Mouse (Mus musculus) hindbrain, postnatal 0 days (tissue): ENCODE measurements at regions not wholly inside any gene's neighbourhood (a gene's known extent, or its start where the extent isn't known, plus 50 kb on each side); places are given as distances from the start of the nearest gene placed in this dataset.
A peak's percentile ranks its signal among the peaks of the same experiment; 100 is the strongest.

ENCODE experiments used
- ATAC-seq: fragments of 200-750 bp; cut with Nextera tagmentation; 2 replicates; pipeline ENCODE4 v1.8.0; 2017; ENCODE audit warnings: mild to moderate bottlenecking, moderate TSS enrichment, moderate library complexity
- DNase-seq: peaks from one replicate; pipeline ENCODE4 v3.0.0-alpha.2; 2015; ENCODE audit warnings: low spot score
- H3K27ac ChIP-seq: fragments of 300-500 bp; sonication (generic); 2 replicates; pipeline ENCODE4 v1.5.1; 2014; ENCODE audit warnings: mild to moderate bottlenecking
- H3K27me3 ChIP-seq: fragments of 300-500 bp; sonication (generic); 2 replicates; pipeline ENCODE4 v1.6.1; 2014; ENCODE audit warnings: low read length, mixed read lengths; ENCODE audit not compliant: insufficient read depth
- H3K36me3 ChIP-seq: fragments of 300-500 bp; sonication (generic); 2 replicates; pipeline ENCODE4 v1.6.1; 2014; ENCODE audit warnings: low read length, mixed read lengths; ENCODE audit not compliant: insufficient read depth
- H3K4me1 ChIP-seq: fragments of 300-500 bp; sonication (generic); 2 replicates; pipeline ENCODE4 v1.6.1; 2014; ENCODE audit warnings: antibody characterized with exemption, low read length, mixed read lengths; ENCODE audit not compliant: insufficient read depth
- H3K4me2 ChIP-seq: fragments of 300-500 bp; sonication (generic); 2 replicates; pipeline ENCODE4 v1.6.1; 2014; ENCODE audit warnings: low read depth, mild to moderate bottlenecking, low read length, moderate library complexity, mixed read lengths
- H3K4me3 ChIP-seq: fragments of 300-500 bp; sonication (generic); 2 replicates; pipeline ENCODE4 v1.5.1; 2014; ENCODE audit warnings: low read length
- H3K9ac ChIP-seq: fragments of 300-500 bp; sonication (generic); replicated peaks from 2 replicates; pipeline ENCODE4 v1.6.1; 2014; ENCODE audit warnings: mild to moderate bottlenecking, low read length, moderate library complexity, mixed read lengths
- H3K9me3 ChIP-seq: fragments of 300-500 bp; sonication (generic); 2 replicates; pipeline ENCODE4 v1.6.1; 2016; ENCODE audit warnings: low read length, mixed read lengths
- CTCF ChIP-seq: IDR thresholded peaks from 2 replicates; pipeline ENCODE4 v1.5.1; 2016; ENCODE audit warnings: antibody characterized with exemption, control low read depth, low read depth
- WGBS: fragments of 180-500 bp; shearing (Covaris S2); extraction: QIAGEN DNeasy Blood & Tissue Kit; methylation state at CpG from one replicate; pipeline ENCODE4 v1.1.7; 2014; 5-methylcytosine and 5-hydroxymethylcytosine counted together

GRCm38 (mm10) chr5:118477131-118478119 lies 83.1 kb upstream of the Med13l start:
- peak overlapping the region; percentile 25; the same call in 1 of the 2 replicates for H3K4me3 ChIP-seq
- no peak overlapping the region for H3K27ac ChIP-seq
- H3K27me3 ChIP-seq: no peaks in the 10 kb centered on the region
- H3K4me1 ChIP-seq: no peaks in the 10 kb centered on the region
- H3K9me3 ChIP-seq: no peaks in the 10 kb centered on the region
- no peaks in the 10 kb centered on the region for H3K36me3 ChIP-seq
- no peak overlapping the region for H3K9ac ChIP-seq
- WGBS: 59% methylated on average over 19 of the region's 19 CpGs
- H3K4me2 ChIP-seq: peak overlapping the region; percentile 58
- ATAC-seq (no peak), DNase-seq (no peak)
- no peak for TF ChIP-seq CTCF

- Histone ChIP-seq H3K27ac (no peak overlapping the region), H3K9me3 (no peaks in the 10 kb centered on the region), H3K9ac (no peak overlapping the region), H3K4me1 (no peaks in the 10 kb centered on the region), H3K36me3 (no peaks in the 10 kb centered on the region), H3K4me2 (peak overlapping the region; percentile 58), H3K4me3 (peak overlapping the region; percentile 25), H3K27me3 (no peaks in the 10 kb centered on the region)
- DNase-seq (peak; percentile 89), ATAC-seq (peak; percentile 93)
- TF ChIP-seq CTCF: no peak
- 6% methylated on average over 15 of the region's 15 CpGs for WGBS
Measured at GRCm38 (mm10) chr5:118478120-118478768, 82.2 kb upstream of the Med13l start.

- Histone ChIP-seq H3K4me2 (no peak overlapping the region), H3K27ac (no peak overlapping the region), H3K9ac (no peak overlapping the region), H3K9me3 (no peaks in the 10 kb centered on the region), H3K4me3 (no peak overlapping the region), H3K36me3 (no peaks in the 10 kb centered on the region), H3K4me1 (0 out of 2 replicates have a peak, but pooled peaks cover 5% of the 10 kb centered on the region), H3K27me3 (no peaks in the 10 kb centered on the region)
- WGBS: 83% methylated on average over 5 of the region's 5 CpGs
- no peak for TF ChIP-seq CTCF
- no peak for ATAC-seq
- no peak for DNase-seq
Measured at GRCm38 (mm10) chr5:118480000-118480399, 80.5 kb upstream of the Med13l start.

DNA sequence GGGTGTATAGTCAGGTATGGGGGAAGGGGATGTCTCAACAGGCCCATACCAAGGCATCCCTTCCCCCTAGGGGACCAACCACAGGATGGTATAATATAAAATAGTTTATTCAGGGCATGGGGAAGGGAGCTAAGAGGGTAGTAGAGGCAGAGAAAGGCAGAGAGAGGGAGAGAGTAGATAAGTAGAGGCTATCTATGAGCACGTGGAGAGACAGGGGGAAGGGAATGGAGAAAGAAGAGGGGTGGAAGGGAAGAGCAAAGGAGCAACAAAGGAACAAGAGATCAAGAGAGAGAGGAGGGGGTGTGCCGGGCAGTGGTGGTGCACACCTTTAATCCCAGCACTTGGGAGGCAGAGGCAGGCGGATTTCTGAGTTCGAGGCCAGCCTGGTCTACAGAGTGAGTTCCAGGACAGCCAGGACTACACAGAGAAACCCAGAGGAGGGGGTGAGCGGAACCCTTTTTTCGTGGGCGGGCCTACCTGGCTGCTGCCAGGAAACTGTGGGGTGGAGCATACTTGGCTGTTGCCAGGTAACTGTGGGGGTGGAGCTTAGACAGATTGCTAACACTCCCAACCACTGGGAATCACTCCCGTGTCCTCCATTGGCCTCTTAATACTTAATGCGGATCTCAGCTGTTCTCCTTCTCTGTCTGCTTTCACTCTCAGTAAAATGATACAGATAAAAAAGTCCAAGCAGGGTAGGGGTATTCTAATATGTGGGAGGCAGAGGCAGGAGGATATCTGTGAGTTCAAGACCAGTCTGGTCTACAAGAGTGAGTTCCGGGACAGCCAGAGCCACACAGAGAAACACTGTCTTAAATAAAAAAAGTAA lies 79.3 kb upstream of the Med13l start:
- no peak for DNase-seq
- no peaks in the 10 kb centered on the region for H3K27me3 ChIP-seq
- H3K4me2 ChIP-seq: no peak overlapping the region
- no peaks in the 10 kb centered on the region for H3K9me3 ChIP-seq
- 68% methylated on average over 9 of the region's 10 CpGs for WGBS
- no peak for ATAC-seq
- 0 out of 2 replicates have a peak, but pooled peaks cover 5% of the 10 kb centered on the region for H3K4me1 ChIP-seq
- no peaks in the 10 kb centered on the region for H3K36me3 ChIP-seq
- no peak for TF ChIP-seq CTCF
- H3K9ac ChIP-seq: no peak overlapping the region
- H3K4me3 ChIP-seq: no peak overlapping the region
- H3K27ac ChIP-seq: no peak overlapping the region

DNA sequence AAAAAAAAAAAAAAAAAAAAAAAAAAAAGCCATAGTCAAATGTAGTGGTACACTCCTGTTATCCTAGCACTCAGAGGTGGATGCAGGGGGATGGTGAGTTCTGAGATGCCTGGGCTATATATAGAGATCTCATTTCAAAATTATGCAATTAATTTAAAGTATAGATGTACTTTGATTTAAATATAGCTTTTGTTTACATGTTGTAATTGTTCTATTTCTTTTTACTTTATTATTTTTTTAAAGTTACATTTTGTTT lies 78.8 kb upstream of the Med13l start:
- Histone ChIP-seq H3K9ac (no peak overlapping the region), H3K27me3 (no peaks in the 10 kb centered on the region), H3K4me2 (no peak overlapping the region), H3K4me3 (no peak overlapping the region), H3K4me1 (0 out of 2 replicates have a peak, but pooled peaks cover 5% of the 10 kb centered on the region), H3K27ac (no peak overlapping the region), H3K36me3 (no peaks in the 10 kb centered on the region), H3K9me3 (no peaks in the 10 kb centered on the region)
- ATAC-seq: no peak
- no peak for TF ChIP-seq CTCF
- DNase-seq: no peak

DNA sequence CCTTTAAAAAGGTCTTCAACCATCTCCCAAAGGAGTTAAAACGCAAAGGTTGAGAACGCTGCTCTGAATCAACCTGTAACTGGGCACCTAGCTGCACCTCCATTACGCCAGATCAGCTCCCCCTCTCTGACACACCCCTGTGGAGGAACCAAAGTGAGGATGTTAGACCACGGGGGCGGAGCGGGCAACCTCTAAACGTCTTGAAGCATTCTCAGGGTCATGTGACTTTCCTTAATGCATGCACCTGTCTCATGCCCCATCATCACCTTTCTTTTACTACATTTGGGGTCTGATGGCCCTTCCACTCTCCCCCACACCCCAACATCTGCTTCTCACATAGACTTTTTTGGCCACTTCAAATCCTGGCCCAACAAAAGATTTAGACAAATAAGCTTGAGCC lies 77.9 kb upstream of the Med13l start:
- WGBS: 52% methylated on average over 7 of the region's 7 CpGs

More for the DNA sequence above, 77.9 kb upstream of the Med13l start:
- Histone ChIP-seq H3K27me3 (no peaks in the 10 kb centered on the region), H3K27ac (no peak overlapping the region), H3K9me3 (no peaks in the 10 kb centered on the region), H3K4me3 (no peak overlapping the region), H3K36me3 (no peaks in the 10 kb centered on the region), H3K4me1 (0 out of 2 replicates have a peak, but pooled peaks cover 5% of the 10 kb centered on the region), H3K4me2 (no peak overlapping the region), H3K9ac (no peak overlapping the region)
- ATAC-seq (no peak), DNase-seq (no peak)
- TF ChIP-seq CTCF: no peak
